In the genomic region with DNA sequence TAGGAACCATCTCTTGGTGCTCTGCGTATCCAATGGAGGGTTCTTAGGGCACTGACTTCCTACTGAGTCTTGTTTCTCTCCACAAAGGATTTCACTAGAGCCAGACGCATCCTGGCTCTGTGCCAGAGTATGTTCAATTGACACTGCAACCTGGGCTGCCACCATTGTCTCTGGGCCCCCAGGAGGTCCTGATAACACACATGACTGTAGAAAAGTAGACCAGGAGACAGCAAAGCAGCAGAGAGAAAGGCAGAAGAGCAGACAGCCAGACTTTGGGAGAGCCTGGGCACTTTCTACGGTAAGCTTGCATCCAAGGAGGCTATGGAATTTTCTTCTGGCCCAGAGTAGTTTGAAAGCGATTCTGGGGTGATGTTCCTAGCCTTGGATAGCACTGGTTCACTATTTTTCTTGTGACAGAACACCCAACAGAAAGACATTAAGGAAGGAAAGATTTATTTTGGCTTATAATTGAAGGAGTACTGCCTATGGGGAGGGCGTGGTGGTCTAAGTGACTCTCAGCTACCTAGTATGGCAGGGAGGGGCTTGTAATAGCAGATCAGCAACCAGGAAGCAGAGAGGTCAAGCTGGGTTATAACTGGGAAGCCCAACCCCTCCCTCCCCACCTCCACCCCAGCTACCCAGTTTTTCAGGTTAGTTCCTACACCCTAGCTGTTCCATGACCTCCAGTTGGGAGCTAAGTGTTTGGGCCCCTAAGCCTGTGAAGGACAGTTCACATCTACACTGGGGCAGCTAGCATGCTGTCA, we compare ENCODE assay signal across 17 mouse cellular contexts.
DNase-seq lines count a peak whose midpoint lies in the region; ATAC-seq and TF ChIP-seq lines count a peak whose summit lies in the region.
"Had no signal": no experiment of that assay in that cellular context is flagged by ENCODE, and none has a peak within 500 bp of the region (broad histone marks: within the 10 kb centered on the region; RNA-seq: fewer than 3 reads in every experiment).

No protein-coding gene starts in this region.

- 52% methylated on average over 5 of the region's 5 CpGs for WGBS in forebrain, embryonic 13.5 days
- 48% methylated on average over 5 of the region's 5 CpGs for WGBS in forebrain, embryonic 16.5 days
- 50% methylated on average over 5 of the region's 5 CpGs for WGBS in intestine, postnatal 0 days

- peak overlapping the region; percentile 35; the same call in 1 of the 2 replicates for H3K27ac ChIP-seq in forebrain, embryonic 13.5 days
- H3K27ac ChIP-seq in forebrain, embryonic 16.5 days (ENCODE audit: low read length), result no peak overlapping the region
- no peak overlapping the region for H3K27ac ChIP-seq in intestine, postnatal 0 days (ENCODE audit: low read depth, low read length)
- H3K27ac ChIP-seq: embryonic facial prominence, embryonic 13.5 days had no signal

- no peak for ATAC-seq in forebrain, embryonic 13.5 days
- ATAC-seq in forebrain, embryonic 16.5 days, result no peak
- peak; percentile 48; the same call in 1 of the 2 replicates for ATAC-seq in intestine, postnatal 0 days
- ATAC-seq: Patski had no signal

- no peak for TF ChIP-seq CTCF in E14TG2a.4 (conservative IDR thresholded peaks at IDR 0.05; ENCODE audit: low read length)
- no peak for TF ChIP-seq CTCF in intestine, postnatal 0 days (IDR thresholded peaks at IDR 0.05; ENCODE audit: low read depth)

- no peak overlapping the region for H3K4me2 ChIP-seq in forebrain, embryonic 13.5 days
- H3K4me2 ChIP-seq in forebrain, embryonic 16.5 days (ENCODE audit: low read length), result no peak overlapping the region
- H3K4me2 ChIP-seq in intestine, postnatal 0 days (replicated peaks; ENCODE audit: low read depth), result no peak overlapping the region
- H3K4me2 ChIP-seq: embryonic facial prominence, embryonic 13.5 days; heart, embryonic 11.5 days; lung, embryonic 14.5 days had no signal

- H3K27me3 ChIP-seq in forebrain, embryonic 13.5 days, result no peaks in the 10 kb centered on the region
- no peaks in the 10 kb centered on the region for H3K27me3 ChIP-seq in forebrain, embryonic 16.5 days (replicated peaks; ENCODE audit: control insufficient read depth, insufficient read depth, low read length)
- no peaks in the 10 kb centered on the region for H3K27me3 ChIP-seq in E14TG2a.4 (ENCODE audit: insufficient read depth, low read length)
- H3K27me3 ChIP-seq in intestine, postnatal 0 days (replicated peaks; ENCODE audit: control insufficient read depth, insufficient read depth, low read length), result no peaks in the 10 kb centered on the region
- H3K27me3 ChIP-seq: embryonic facial prominence, embryonic 13.5 days; Patski had no signal

- H3K36me3 ChIP-seq in forebrain, embryonic 13.5 days (ENCODE audit: poor library complexity, severe bottlenecking), result no peaks in the 10 kb centered on the region
- H3K36me3 ChIP-seq in forebrain, embryonic 16.5 days (ENCODE audit: control insufficient read depth, insufficient read depth), result no peaks in the 10 kb centered on the region
- no peaks in the 10 kb centered on the region for H3K36me3 ChIP-seq in E14TG2a.4 (ENCODE audit: insufficient read depth, low read length)
- no peaks in the 10 kb centered on the region for H3K36me3 ChIP-seq in intestine, postnatal 0 days (ENCODE audit: control insufficient read depth, insufficient read depth)
- H3K36me3 ChIP-seq: embryonic facial prominence, embryonic 13.5 days had no signal

- no peak overlapping the region for H3K4me3 ChIP-seq in forebrain, embryonic 13.5 days
- no peak overlapping the region for H3K4me3 ChIP-seq in forebrain, embryonic 16.5 days (replicated peaks; ENCODE audit: low read length)
- peak overlapping the region; percentile 57 for H3K4me3 ChIP-seq in E14TG2a.4 (replicated peaks; ENCODE audit: low read length)
- H3K4me3 ChIP-seq in intestine, postnatal 0 days (ENCODE audit: low read depth, low read length), result no peak overlapping the region
- H3K4me3 ChIP-seq: embryonic facial prominence, embryonic 13.5 days; myocyte had no signal

- H3K9ac ChIP-seq in forebrain, embryonic 13.5 days, result no peak overlapping the region
- no peak overlapping the region for H3K9ac ChIP-seq in forebrain, embryonic 16.5 days (replicated peaks; ENCODE audit: low read depth, low read length)
- H3K9ac ChIP-seq in intestine, postnatal 0 days (ENCODE audit: low read depth, low read length), result no peak overlapping the region
- H3K9ac ChIP-seq: embryonic facial prominence, embryonic 13.5 days; lung, embryonic 14.5 days had no signal

- peak; percentile 93 for DNase-seq in R1 (ENCODE audit: low read depth, low spot score)
- no peak for DNase-seq in urinary bladder, adult 2 months (ENCODE audit: low spot score)
- DNase-seq in left cerebral cortex, adult 8-10 months (ENCODE audit: low spot score in 2 of 2), result no peak
- DNase-seq: adrenal gland, adult 8-10 months; gastrocnemius, postnatal 25 days; heart, postnatal 4 days; kidney, adult 9 months; lung, embryonic 14.5 days; retina, postnatal 1 day had no signal

- H3K9me3 ChIP-seq in forebrain, embryonic 13.5 days (replicated peaks), result no peaks in the 10 kb centered on the region
- H3K9me3 ChIP-seq in forebrain, embryonic 16.5 days (ENCODE audit: control insufficient read depth, low read length), result no peaks in the 10 kb centered on the region
- H3K9me3 ChIP-seq in E14TG2a.4 (ENCODE audit: low read length), result no peaks in the 10 kb centered on the region
- no peaks in the 10 kb centered on the region for H3K9me3 ChIP-seq in intestine, postnatal 0 days (ENCODE audit: control insufficient read depth)
- H3K9me3 ChIP-seq: embryonic facial prominence, embryonic 13.5 days had no signal

- peaks cover 44% of the 10 kb centered on the region for H3K4me1 ChIP-seq in forebrain, embryonic 13.5 days
- peaks cover 26% of the 10 kb centered on the region for H3K4me1 ChIP-seq in forebrain, embryonic 16.5 days (replicated peaks; ENCODE audit: control insufficient read depth, insufficient read depth, low read length)
- H3K4me1 ChIP-seq in E14TG2a.4 (replicated peaks; ENCODE audit: low read depth, low read length), result peaks cover 79% of the 10 kb centered on the region
- no peaks in the 10 kb centered on the region for H3K4me1 ChIP-seq in intestine, postnatal 0 days (replicated peaks; ENCODE audit: control insufficient read depth, insufficient read depth, low read length)
